Mouse (Mus musculus) embryonic facial prominence, embryonic 10.5 days (tissue): ENCODE measurements around the gene Gtpbp1. TPM values are rescaled to one million over a fixed set of nuclear protein-coding genes. Genes with fewer than 3 reads are reported as not detected.

Experiments used
- DNase-seq: peaks from one replicate; pipeline ENCODE4 v3.0.0-alpha.2; 2017; ENCODE audit warnings: low spot score
- H3K27ac ChIP-seq: fragments of 300-500 bp; sonication (generic); replicated peaks from 2 replicates; pipeline ENCODE4 v1.5.1; 2016; ENCODE audit warnings: mild to moderate bottlenecking
- H3K27me3 ChIP-seq: fragments of 300-500 bp; sonication (generic); replicated peaks from 2 replicates; pipeline ENCODE4 v1.6.1; 2016; ENCODE audit warnings: low read depth, mild to moderate bottlenecking; ENCODE audit not compliant: poor library complexity, severe bottlenecking
- H3K36me3 ChIP-seq: fragments of 300-500 bp; sonication (generic); replicated peaks from 2 replicates; pipeline ENCODE4 v1.6.1; 2016; ENCODE audit warnings: mild to moderate bottlenecking, moderate library complexity
- H3K4me1 ChIP-seq: fragments of 300-500 bp; sonication (generic); 2 replicates; pipeline ENCODE4 v1.6.1; 2016
- H3K4me3 ChIP-seq: fragments of 300-500 bp; sonication (generic); 2 replicates; pipeline ENCODE4 v1.5.1; 2016; ENCODE audit warnings: mild to moderate bottlenecking, moderate library complexity
- H3K9me3 ChIP-seq: fragments of 300-500 bp; sonication (generic); 2 replicates; pipeline ENCODE4 v1.6.1; 2016; ENCODE audit warnings: mild to moderate bottlenecking
- WGBS: fragments of 180-500 bp; shearing (Covaris S2); methylation state at CpG from one replicate; pipeline ENCODE4 v1.1.7; 2016; 5-methylcytosine and 5-hydroxymethylcytosine counted together
- polyA plus RNA-seq: library from polyadenylated mRNA; unstranded; fragments of >200 nt; fragmentation: Nextera tagmentation; extraction: Ambion mirVana; gene quantifications from 2 replicates; pipeline ENCODE4 v1.2.1, GENCODE M21; 2016

Gene Gtpbp1
- polyA plus RNA-seq, 1 experiment from 2014 or later: 47.7 TPM

GRCm38 (mm10) chr15:79750266-79750665, 59.6 kb downstream of the Gtpbp1 start:
- DNase-seq: no peak
- no peak overlapping the region for H3K4me3 ChIP-seq
- H3K4me1 ChIP-seq: peaks cover 7% of the 10 kb centered on the region; the same call in 1 of the 2 replicates
- no peaks in the 10 kb centered on the region for H3K36me3 ChIP-seq
- no peak overlapping the region for H3K27ac ChIP-seq
- H3K9me3 ChIP-seq: no peaks in the 10 kb centered on the region
- 90% methylated on average over 8 of the region's 8 CpGs for WGBS
- no peaks in the 10 kb centered on the region for H3K27me3 ChIP-seq

GRCm38 (mm10) chr15:79751772-79752171, 61.1 kb downstream of the Gtpbp1 start:
- Histone ChIP-seq H3K27me3 (no peaks in the 10 kb centered on the region), H3K36me3 (no peaks in the 10 kb centered on the region), H3K4me1 (peaks cover 17% of the 10 kb centered on the region), H3K27ac (no peak overlapping the region), H3K9me3 (no peaks in the 10 kb centered on the region), H3K4me3 (no peak overlapping the region)
- 82% methylated on average over 17 of the region's 17 CpGs for WGBS
- no peak for DNase-seq

GRCm38 (mm10) chr15:79752742-79753419, 62.2 kb downstream of the Gtpbp1 start:
- Histone ChIP-seq H3K27me3 (no peaks in the 10 kb centered on the region), H3K27ac (no peak overlapping the region; the same call in 1 of the 2 replicates), H3K4me1 (peaks cover 17% of the 10 kb centered on the region), H3K36me3 (no peaks in the 10 kb centered on the region), H3K4me3 (no peak overlapping the region), H3K9me3 (no peaks in the 10 kb centered on the region)
- peak; percentile 84 for DNase-seq
- 22% methylated on average over 11 of the region's 11 CpGs for WGBS

GRCm38 (mm10) chr15:79753420-79753752, 62.7 kb downstream of the Gtpbp1 start:
- WGBS: 89% methylated on average over 3 of the region's 3 CpGs
- peaks cover 17% of the 10 kb centered on the region for H3K4me1 ChIP-seq
- no peak for DNase-seq
- no peak overlapping the region; the same call in 1 of the 2 replicates for H3K27ac ChIP-seq
- no peaks in the 10 kb centered on the region for H3K27me3 ChIP-seq
- no peaks in the 10 kb centered on the region for H3K9me3 ChIP-seq
- no peak overlapping the region for H3K4me3 ChIP-seq
- no peaks in the 10 kb centered on the region for H3K36me3 ChIP-seq

- DNase-seq: no peak
- no peak overlapping the region for H3K4me3 ChIP-seq
- peaks cover 17% of the 10 kb centered on the region for H3K4me1 ChIP-seq
- no peaks in the 10 kb centered on the region for H3K27me3 ChIP-seq
- 53% methylated on average over 4 of the region's 4 CpGs for WGBS
- no peaks in the 10 kb centered on the region for H3K36me3 ChIP-seq
- H3K9me3 ChIP-seq: no peaks in the 10 kb centered on the region
- no peak overlapping the region for H3K27ac ChIP-seq
These were observed 63.2 kb downstream of the Gtpbp1 start for GRCm38 (mm10) chr15:79753873-79754272.

- DNase-seq: no peak
- H3K4me3 ChIP-seq: no peak overlapping the region
- WGBS: 87% methylated on average over 4 of the region's 4 CpGs
- no peaks in the 10 kb centered on the region for H3K36me3 ChIP-seq
- no peak overlapping the region for H3K27ac ChIP-seq
- H3K9me3 ChIP-seq: no peaks in the 10 kb centered on the region
- H3K4me1 ChIP-seq: peaks cover 17% of the 10 kb centered on the region
- no peaks in the 10 kb centered on the region for H3K27me3 ChIP-seq
These were observed 64.5 kb downstream of the Gtpbp1 start for GRCm38 (mm10) chr15:79755176-79755575.

- peaks cover 6% of the 10 kb centered on the region; the same call in 1 of the 2 replicates for H3K36me3 ChIP-seq
- H3K9me3 ChIP-seq: no peaks in the 10 kb centered on the region
- peaks cover 17% of the 10 kb centered on the region for H3K4me1 ChIP-seq
- 75% methylated on average over 8 of the region's 8 CpGs for WGBS
- no peak overlapping the region for H3K4me3 ChIP-seq
- H3K27me3 ChIP-seq: no peaks in the 10 kb centered on the region
- no peak for DNase-seq
- H3K27ac ChIP-seq: peak overlapping the region; percentile 41
These were observed 65.5 kb downstream of the Gtpbp1 start for GRCm38 (mm10) chr15:79755977-79756625.

- DNase-seq: no peak
These were observed 66.5 kb downstream of the Gtpbp1 start for GRCm38 (mm10) chr15:79757118-79757517.

GRCm38 (mm10) chr15:79760956-79761355, 70.3 kb downstream of the Gtpbp1 start:
- Histone ChIP-seq H3K9me3 (no peaks in the 10 kb centered on the region), H3K4me3 (no peak overlapping the region), H3K4me1 (peaks cover 8% of the 10 kb centered on the region), H3K27ac (no peak overlapping the region), H3K27me3 (no peaks in the 10 kb centered on the region), H3K36me3 (peaks cover 49% of the 10 kb centered on the region)
- DNase-seq: no peak
- 89% methylated on average over 6 of the region's 6 CpGs for WGBS

More at GRCm38 (mm10) chr15:79757118-79757517, 66.5 kb downstream of the Gtpbp1 start:
- Histone ChIP-seq H3K27ac (no peak overlapping the region), H3K4me1 (peaks cover 17% of the 10 kb centered on the region), H3K4me3 (no peak overlapping the region), H3K9me3 (no peaks in the 10 kb centered on the region), H3K27me3 (no peaks in the 10 kb centered on the region), H3K36me3 (peaks cover 14% of the 10 kb centered on the region)
- WGBS: 94% methylated on average over 3 of the region's 3 CpGs

- no peak overlapping the region for H3K27ac ChIP-seq
- 90% methylated on average over 9 of the region's 9 CpGs for WGBS
- no peak overlapping the region for H3K4me3 ChIP-seq
- no peak for DNase-seq
- peaks cover 49% of the 10 kb centered on the region for H3K36me3 ChIP-seq
- peaks cover 4% of the 10 kb centered on the region; the same call in 1 of the 2 replicates for H3K4me1 ChIP-seq
- no peaks in the 10 kb centered on the region for H3K27me3 ChIP-seq
- no peaks in the 10 kb centered on the region for H3K9me3 ChIP-seq
These were observed 72.4 kb downstream of the Gtpbp1 start for GRCm38 (mm10) chr15:79763001-79763400.

GRCm38 (mm10) chr15:79763601-79764246, 73.1 kb downstream of the Gtpbp1 start:
- no peak for DNase-seq
- Histone ChIP-seq H3K36me3 (peaks cover 49% of the 10 kb centered on the region), H3K9me3 (no peaks in the 10 kb centered on the region), H3K27ac (no peak overlapping the region), H3K27me3 (no peaks in the 10 kb centered on the region), H3K4me3 (no peak overlapping the region), H3K4me1 (peaks cover 6% of the 10 kb centered on the region; the same call in 1 of the 2 replicates)
- WGBS: 93% methylated on average over 7 of the region's 7 CpGs

GRCm38 (mm10) chr15:79764539-79765267, 74.1 kb downstream of the Gtpbp1 start:
- no peak overlapping the region for H3K4me3 ChIP-seq
- 88% methylated on average over 11 of the region's 11 CpGs for WGBS
- H3K27ac ChIP-seq: no peak overlapping the region
- no peaks in the 10 kb centered on the region for H3K27me3 ChIP-seq
- peaks cover 49% of the 10 kb centered on the region for H3K36me3 ChIP-seq
- H3K4me1 ChIP-seq: peaks cover 6% of the 10 kb centered on the region; the same call in 1 of the 2 replicates
- no peak for DNase-seq
- H3K9me3 ChIP-seq: no peaks in the 10 kb centered on the region
